Mouse (Mus musculus) telencephalon, adult 2 months (tissue): ENCODE measurements around the gene Gtsf1l.
A peak's percentile ranks its signal among the peaks of the same experiment; 100 is the strongest.

Source experiments
- DNase-seq: peaks from one replicate; pipeline ENCODE4 v3.0.0-alpha.2; 2011; ENCODE audit warnings: low read depth, low spot score

Gene Gtsf1l

DNA sequence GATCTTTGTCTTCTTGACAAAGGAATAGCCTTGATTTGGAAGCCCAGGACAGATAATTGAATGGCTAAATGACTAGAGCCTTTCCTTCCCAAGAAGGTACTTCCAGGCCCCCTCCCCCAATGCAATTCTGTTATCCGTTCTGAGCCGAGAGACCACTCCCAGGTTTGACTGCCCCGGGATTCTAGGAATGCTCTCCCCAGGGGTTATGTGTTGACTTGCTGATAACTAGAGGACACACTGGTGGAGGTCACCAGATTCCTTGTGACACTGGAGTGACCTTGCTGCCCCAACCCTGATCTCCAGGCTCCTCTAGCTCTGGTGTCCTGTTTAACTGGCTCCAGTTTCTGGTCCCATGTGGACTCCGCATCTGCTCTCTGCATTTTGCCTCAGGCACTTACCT, 35.6 kb downstream of the Gtsf1l start:
- no peak for DNase-seq

DNA sequence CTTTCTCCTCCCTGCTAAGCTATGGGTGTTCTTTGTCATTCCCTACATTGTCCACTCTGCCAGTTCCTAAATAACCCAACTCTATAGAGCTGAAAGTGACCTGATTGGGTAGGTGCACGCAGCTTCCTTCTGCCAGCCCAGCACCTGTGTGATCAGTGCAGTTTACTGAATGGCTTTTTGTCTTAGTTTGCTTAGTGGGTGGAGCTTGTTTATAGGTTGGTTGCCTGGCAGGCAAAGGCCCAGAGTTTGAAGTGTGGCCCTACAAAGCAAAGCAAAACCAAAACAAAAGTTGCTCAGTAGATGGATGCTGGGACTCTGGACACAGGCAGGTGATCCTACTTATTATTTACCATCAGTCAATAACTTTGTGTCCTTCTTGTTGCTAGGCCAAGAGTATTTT, 36.0 kb downstream of the Gtsf1l start:
- DNase-seq = no peak

DNA sequence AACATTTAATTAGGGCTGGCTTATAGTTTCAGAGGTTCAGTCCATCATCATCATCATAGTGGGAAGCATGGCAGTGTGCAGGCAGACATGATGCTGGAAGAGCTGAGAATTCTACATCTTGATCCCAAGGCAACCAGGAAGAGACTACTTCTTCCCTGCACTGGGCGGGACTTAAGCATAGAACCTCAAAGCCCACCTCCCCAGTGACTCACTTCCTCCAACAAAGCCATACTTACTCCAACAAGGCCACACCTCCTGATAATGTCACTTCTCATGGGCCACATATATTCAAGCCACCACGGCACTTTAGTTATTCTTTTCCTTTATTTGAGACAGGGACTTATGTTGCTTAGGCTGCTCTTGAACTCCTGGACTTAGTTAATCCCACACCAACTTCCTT, 38.5 kb downstream of the Gtsf1l start:
- DNase-seq = no peak

DNA sequence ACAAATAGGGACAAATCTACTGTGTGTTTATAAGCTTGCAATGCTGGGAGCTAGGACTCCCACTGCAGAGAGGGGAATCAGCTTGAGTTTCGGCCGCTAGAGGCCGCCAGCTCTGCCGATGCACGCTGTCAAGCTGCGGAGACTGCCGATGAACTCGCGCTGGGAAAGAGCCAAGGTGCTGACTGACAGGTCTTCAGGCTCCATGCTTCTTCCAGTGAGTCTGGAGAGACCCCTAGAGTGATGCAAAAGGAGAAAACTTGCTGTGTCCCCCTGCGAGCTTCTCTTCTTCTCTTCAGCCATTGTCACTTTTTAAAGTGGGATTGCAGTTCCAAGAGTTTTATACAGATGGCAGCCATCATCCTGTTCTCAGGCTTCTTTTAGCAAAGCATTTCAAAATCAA, 39.5 kb downstream of the Gtsf1l start:
- DNase-seq = peak; percentile 27

DNA sequence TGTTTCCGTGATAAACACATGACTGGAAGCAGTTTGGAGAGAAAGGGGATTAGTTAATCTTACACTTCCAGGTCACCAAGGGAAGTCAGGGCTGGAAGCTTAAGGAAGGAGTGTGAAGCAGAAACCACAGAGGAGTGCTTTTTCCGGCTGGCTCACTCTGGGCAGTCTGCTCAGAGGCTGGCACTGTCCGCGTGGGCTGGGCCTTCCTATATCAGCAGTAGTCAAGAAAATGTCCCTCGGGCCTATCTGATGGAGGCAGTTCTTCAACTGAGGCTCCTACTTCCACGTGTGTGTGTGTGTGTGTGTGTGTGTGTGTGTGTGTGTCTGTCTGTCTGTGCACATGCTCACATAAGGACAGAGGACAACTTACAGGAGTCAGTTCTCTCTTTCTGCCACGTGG, 47.7 kb downstream of the Gtsf1l start:
- no peak for DNase-seq
